Mouse (Mus musculus): ENCODE measurements at regions not wholly inside any gene's neighbourhood (a gene's known extent, or its start where the extent isn't known, plus 50 kb on each side); places are given as distances from the start of the nearest gene placed in this dataset.

DNA sequence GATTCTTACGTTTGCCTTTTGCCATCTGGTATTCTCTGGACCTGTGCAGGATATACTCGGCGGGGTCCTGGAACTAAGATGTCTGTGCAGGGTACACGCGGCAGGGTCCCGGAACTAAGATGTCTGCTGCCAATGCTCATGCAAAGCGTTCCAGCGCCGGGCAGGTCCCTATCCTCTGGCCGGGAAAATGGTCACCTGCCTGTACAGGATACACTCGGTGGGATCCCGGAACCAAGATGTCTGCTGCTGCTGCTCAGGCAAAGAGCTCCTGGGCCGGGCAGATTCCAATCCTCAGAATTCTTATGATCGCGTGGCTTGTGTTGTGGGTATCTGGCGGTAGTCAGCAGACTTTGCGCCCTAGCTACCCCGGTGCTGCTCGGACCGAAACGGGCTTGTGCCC, 61.0 kb upstream of the Esp38 start:
- peak; percentile 12 for DNase-seq (ENCODE audit: low read depth, low spot score)
